Mouse (Mus musculus): ENCODE measurements around the gene Poc1a.

GRCm38 (mm10) chr9:106287165-106287564 lies 6.3 kb downstream of the Poc1a start:
- TF ChIP-seq CTCF (IDR thresholded peaks at IDR 0.05; ENCODE audit: insufficient read depth, low read length): no peak
- TF ChIP-seq POLR2A (IDR thresholded peaks at IDR 0.05; ENCODE audit: borderline replicate concordance, extremely low read depth, low read depth, low read length): no peak

Measured in lung, adult 2 months (tissue).